Mouse (Mus musculus) lung, postnatal 0 days (tissue): ENCODE measurements around the gene Lrrk1.

Experiments used
- CTCF ChIP-seq: IDR thresholded peaks from 2 replicates; pipeline ENCODE4 v1.5.1; 2016; ENCODE audit warnings: antibody characterized with exemption, mild to moderate bottlenecking
- EP300 ChIP-seq: IDR thresholded peaks from 2 replicates; pipeline ENCODE4 v1.6.1; 2016; ENCODE audit warnings: antibody characterized with exemption, mild to moderate bottlenecking, control low read depth

DNA sequence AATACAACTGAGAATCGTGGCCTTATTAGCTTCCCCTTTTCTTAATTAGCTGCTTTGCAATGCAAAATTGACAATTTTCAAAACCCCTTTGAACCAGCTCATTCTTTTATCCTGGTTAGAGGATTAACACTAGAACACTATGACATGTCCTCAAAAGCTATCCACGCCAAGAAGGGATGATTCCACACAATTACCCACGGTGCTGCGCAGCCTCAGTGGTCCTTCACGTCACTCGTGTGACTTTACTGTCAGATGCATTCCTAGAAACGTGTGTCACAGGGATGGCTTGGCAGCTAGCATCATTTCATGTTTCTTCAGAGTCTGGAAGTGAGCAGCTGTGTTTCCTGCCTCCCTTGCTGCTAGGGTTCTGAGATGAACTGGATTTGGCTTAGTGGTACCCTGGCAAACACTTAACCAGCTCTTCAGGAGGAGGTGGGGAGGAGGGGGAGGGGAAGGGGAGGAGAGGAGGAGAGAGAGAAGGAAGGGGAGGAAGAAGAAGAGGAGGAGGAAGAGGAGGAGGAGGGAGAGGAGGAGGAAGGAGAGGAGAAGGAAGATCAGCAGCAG, 170.5 kb downstream of the Lrrk1 start:
- TF ChIP-seq CTCF: no peak
- no peak for TF ChIP-seq EP300
